Mouse (Mus musculus) cerebellum, adult 11-12 months (tissue): ENCODE data around the gene Skp2.

Source experiments
- DNase-seq: peaks from one replicate; pipeline ENCODE4 v3.0.0; 2022

Gene Skp2

GRCm38 (mm10) chr15:9073684-9074083 lies 81.5 kb downstream of the Skp2 start:
- DNase-seq: no peak

- DNase-seq: no peak
Observed at GRCm38 (mm10) chr15:9073067-9073608, 82.1 kb downstream of the Skp2 start.

GRCm38 (mm10) chr15:9072630-9073029 lies 82.6 kb downstream of the Skp2 start:
- DNase-seq: no peak

- DNase-seq: peak; percentile 65
Observed at GRCm38 (mm10) chr15:9071556-9072544, 83.4 kb downstream of the Skp2 start.

GRCm38 (mm10) chr15:9070912-9071555 lies 84.2 kb downstream of the Skp2 start, which contains the start of gene Nadk2:
TSS of gene Nadk2 (plus strand) at chr15:9071260.
- DNase-seq: peak; percentile 99

- no peak for DNase-seq
Observed at GRCm38 (mm10) chr15:9070353-9070752, 84.9 kb downstream of the Skp2 start.

- DNase-seq: no peak
Observed at GRCm38 (mm10) chr15:9068881-9069280, 86.3 kb downstream of the Skp2 start.
